Mouse (Mus musculus): ENCODE results near the gene Chd5.

DNA sequence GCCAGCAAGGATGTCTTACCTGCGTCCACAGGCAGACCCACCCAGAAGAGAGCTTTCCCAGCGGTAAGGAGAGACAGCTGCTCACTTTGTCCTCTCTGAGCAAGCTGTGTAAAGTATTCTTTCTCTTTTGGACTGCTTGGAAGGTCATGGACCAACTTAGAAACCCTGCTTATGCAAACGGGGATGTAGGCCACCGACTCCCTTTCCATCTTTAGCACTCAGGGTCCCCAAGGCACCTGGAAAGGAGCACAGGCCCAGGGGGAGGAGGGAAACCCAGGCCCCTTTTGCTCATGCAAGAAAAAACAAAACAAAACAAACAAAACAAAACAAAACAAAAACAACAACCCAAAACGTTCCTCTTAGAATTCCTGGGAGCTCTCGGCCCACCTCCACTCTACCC is 46.9 kb upstream of the Chd5 start, which contains the start of gene Hes3:
- TF ChIP-seq USF1 (IDR thresholded peaks at IDR 0.05; ENCODE audit: low read depth) (no peak), CTCF (IDR thresholded peaks at IDR 0.05; ENCODE audit: control insufficient read depth, insufficient read depth, insufficient read length) (no peak), MAX (IDR thresholded peaks at IDR 0.05) (no peak), CEBPB (IDR thresholded peaks at IDR 0.05; ENCODE audit: low read depth) (no peak), MYOG (IDR thresholded peaks at IDR 0.05; ENCODE audit: control insufficient read depth, extremely low read depth, insufficient read length) (no peak), FOSL1 (IDR thresholded peaks at IDR 0.05; ENCODE audit: insufficient read depth, low read length, poor library complexity, severe bottlenecking) (no peak)

All from C2C12 (cell line).